Mouse (Mus musculus) T-helper 17 cell (primary cell): ENCODE results near the gene Senp3.
"Not testable (repeated sequence)": the region's sequence is repeated elsewhere in the genome, so short reads cannot be mapped to it uniquely, and the experiment has no call there.

Experiments
- in situ Hi-C, 2 experiments: fragments of 300-600 bp; cut with MboI, MseI; formaldehyde crosslinking; loops; 1 replicate in 1 of 2; 2 replicates in 1 of 2; pipeline ENCODE4 v1.15.1; 2025; ENCODE audit warnings: high pct_unique_total_duplicates in 2 of 2

Senp3 gene

GRCm38 (mm10) chr11:69704613-69705010 is 22.7 kb upstream of the Senp3 start:
- in situ Hi-C loops = no loop called here

- in situ Hi-C loops = no loop called here
Measured at GRCm38 (mm10) chr11:69703814-69704612, 22.1 kb upstream of the Senp3 start.

GRCm38 (mm10) chr11:69703381-69703780 is 21.5 kb upstream of the Senp3 start:
- in situ Hi-C loops = not testable (repeated sequence)

GRCm38 (mm10) chr11:69702886-69703285 is 21.0 kb upstream of the Senp3 start:
- in situ Hi-C loops = not testable (repeated sequence)

GRCm38 (mm10) chr11:69699595-69699994 is 17.7 kb upstream of the Senp3 start:
- in situ Hi-C loops = no loop called here

- in situ Hi-C loops = no loop called here
Measured at GRCm38 (mm10) chr11:69698574-69698973, 16.7 kb upstream of the Senp3 start.

- in situ Hi-C loops = no loop called here
Measured at GRCm38 (mm10) chr11:69697396-69697795, 15.5 kb upstream of the Senp3 start.

- in situ Hi-C loops = no loop called here
Measured at GRCm38 (mm10) chr11:69695361-69696181, 13.7 kb upstream of the Senp3 start, which contains the start of the genes Tnfsf12 and Tnfsfm13. Gene Tnfsf12, minus strand, starts transcription at chr11:69695849. Gene Tnfsfm13, minus strand, starts transcription at chr11:69696098.

GRCm38 (mm10) chr11:69695046-69695360 is 13.1 kb upstream of the Senp3 start:
- in situ Hi-C loops = no loop called here

- in situ Hi-C loops = loop anchor here in 1 of 2 experiments (5.0 kb wide), 1 partner anchor 49 kb away; no protein-coding TSS in a partner anchor
Measured at GRCm38 (mm10) chr11:69693421-69693965, 11.6 kb upstream of the Senp3 start.

GRCm38 (mm10) chr11:69692863-69693262 is 11.0 kb upstream of the Senp3 start:
- in situ Hi-C loops = loop anchor here in 1 of 2 experiments (5.0 kb wide), 1 partner anchor 49 kb away; no protein-coding TSS in a partner anchor

- in situ Hi-C loops = loop anchor here in 1 of 2 experiments (5.0 kb wide), 1 partner anchor 50 kb away; no protein-coding TSS in a partner anchor
Measured at GRCm38 (mm10) chr11:69692196-69692811, 10.4 kb upstream of the Senp3 start.

GRCm38 (mm10) chr11:69689891-69690290 is 8.0 kb upstream of the Senp3 start:
- in situ Hi-C loops = loop anchor here (5.0 kb wide), 2 partner anchors 52 to 187 kb away; partner anchors contain the start of gene Tmem95 (in 1 of the 2)

- in situ Hi-C loops = loop anchor here in 1 of 2 experiments (5.0 kb wide), 1 partner anchor 190 kb away; the partner anchor contains the start of gene Tmem95
Measured at GRCm38 (mm10) chr11:69687061-69687460, 5.2 kb upstream of the Senp3 start.

- in situ Hi-C loops = loop anchor here in 1 of 2 experiments (5.0 kb wide), 1 partner anchor 191 kb away; the partner anchor contains the start of gene Tmem95
Measured at GRCm38 (mm10) chr11:69686377-69686776, 4.5 kb upstream of the Senp3 start.

GRCm38 (mm10) chr11:69685526-69686148 is 3.8 kb upstream of the Senp3 start, which contains the start of gene Tnfsf13:
Gene Tnfsf13, minus strand, starts transcription at chr11:69685784.
- in situ Hi-C loops = loop anchor here in 1 of 2 experiments (5.0 kb wide), 1 partner anchor 192 kb away; the partner anchor contains the start of gene Tmem95

- in situ Hi-C loops = loop anchor here in 1 of 2 experiments (5.0 kb wide), 1 partner anchor 192 kb away; the partner anchor contains the start of gene Tmem95
Measured at GRCm38 (mm10) chr11:69684936-69685335, 3.1 kb upstream of the Senp3 start.

- in situ Hi-C loops = no loop called here
Measured at GRCm38 (mm10) chr11:69684128-69684745, 2.4 kb upstream of the Senp3 start.

- in situ Hi-C loops = no loop called here
Measured at GRCm38 (mm10) chr11:69683576-69683975, 1.7 kb upstream of the Senp3 start.
